Mouse (Mus musculus) spleen, adult 18-20 months (tissue): ENCODE results near the gene Foxj2.

Source experiments
- DNase-seq, 2 experiments: peaks; one replicate each; pipeline ENCODE4 v3.0.0; 2022; ENCODE audit warnings: mixed read lengths in 2 of 2

Foxj2 gene

GRCm38 (mm10) chr6:122874720-122875389 is 55.1 kb downstream of the Foxj2 start:
- DNase-seq = no peak

- no peak for DNase-seq
Measured at GRCm38 (mm10) chr6:122879141-122879735, 59.5 kb downstream of the Foxj2 start.

GRCm38 (mm10) chr6:122879781-122880505 is 60.2 kb downstream of the Foxj2 start:
- DNase-seq = no peak

- no peak for DNase-seq
Measured at GRCm38 (mm10) chr6:122881287-122881686, 61.6 kb downstream of the Foxj2 start.

- no peak for DNase-seq
Measured at GRCm38 (mm10) chr6:122883603-122884002, 63.9 kb downstream of the Foxj2 start.

GRCm38 (mm10) chr6:122889599-122889998 is 69.9 kb downstream of the Foxj2 start:
- DNase-seq = no peak

GRCm38 (mm10) chr6:122892442-122893049 is 72.8 kb downstream of the Foxj2 start:
- DNase-seq = peak; percentile 34 to 76
